Mouse (Mus musculus): ENCODE results near the gene Trp53inp2. TPM values are rescaled to one million over a fixed set of nuclear protein-coding genes. Genes with fewer than 3 reads are reported as not detected.
A peak's percentile ranks its signal among the peaks of the same experiment; 100 is the strongest.

Trp53inp2 gene
- polyA plus RNA-seq, 1 experiment from 2014 or later = 43.6 TPM

DNA sequence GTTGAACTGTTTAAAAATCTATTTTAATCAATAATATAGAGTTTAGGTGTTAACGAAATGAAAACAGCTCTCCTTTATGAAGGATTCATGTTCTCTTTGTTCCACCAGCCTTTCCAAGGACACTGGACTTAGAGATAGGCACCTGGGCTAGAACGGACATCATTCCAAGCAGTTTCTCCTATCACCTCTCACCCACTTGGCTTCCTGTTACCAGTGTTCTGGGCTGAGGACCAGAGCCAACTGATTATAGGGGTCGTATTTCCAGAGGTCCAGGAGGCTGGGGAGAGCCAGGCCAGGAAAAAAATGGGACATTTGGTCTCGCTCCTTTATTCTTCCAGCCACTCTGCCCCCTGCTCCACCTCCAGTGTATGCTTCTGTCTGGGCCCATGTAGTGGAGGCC lies 8.4 kb upstream of the Trp53inp2 start:
- no peak overlapping the region for H3K4me3 ChIP-seq
- no peaks in the 10 kb centered on the region for H3K27me3 ChIP-seq (ENCODE audit: low read depth, poor library complexity, severe bottlenecking)
- no peaks in the 10 kb centered on the region for H3K9me3 ChIP-seq (replicated peaks)
- 77% methylated on average over 4 of the region's 4 CpGs for WGBS
- DNase-seq (ENCODE audit: low spot score) = no peak
- no peaks in the 10 kb centered on the region for H3K4me1 ChIP-seq
- H3K36me3 ChIP-seq = no peaks in the 10 kb centered on the region
- no peak overlapping the region for H3K27ac ChIP-seq (replicated peaks)

DNA sequence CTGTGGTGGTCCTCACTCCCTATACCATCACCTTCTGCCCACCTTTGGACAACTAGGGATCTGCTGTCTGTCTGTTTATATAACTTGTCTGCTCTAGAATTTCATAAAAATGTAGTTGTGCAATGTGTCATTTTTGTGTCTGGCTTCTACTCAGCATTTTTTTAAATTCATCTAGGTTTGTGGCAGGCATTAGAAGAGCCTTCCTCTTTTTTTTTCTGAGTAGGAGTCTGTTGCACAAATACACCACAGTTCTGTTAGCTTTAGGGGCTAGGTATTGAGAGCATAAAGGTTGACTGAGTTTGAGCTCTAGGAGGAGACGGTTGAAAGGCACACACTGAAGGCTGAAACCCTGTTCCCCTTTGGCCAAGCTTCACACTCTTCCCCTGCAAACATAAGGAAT lies 7.6 kb upstream of the Trp53inp2 start:
- Histone ChIP-seq H3K27me3 (ENCODE audit: low read depth, poor library complexity, severe bottlenecking) (no peaks in the 10 kb centered on the region), H3K4me3 (no peak overlapping the region), H3K27ac (replicated peaks) (no peak overlapping the region), H3K36me3 (no peaks in the 10 kb centered on the region), H3K9me3 (replicated peaks) (no peaks in the 10 kb centered on the region), H3K4me1 (no peaks in the 10 kb centered on the region)
- 75% methylated on average over 1 of the region's 1 CpGs for WGBS
- DNase-seq (ENCODE audit: low spot score) = no peak

DNA sequence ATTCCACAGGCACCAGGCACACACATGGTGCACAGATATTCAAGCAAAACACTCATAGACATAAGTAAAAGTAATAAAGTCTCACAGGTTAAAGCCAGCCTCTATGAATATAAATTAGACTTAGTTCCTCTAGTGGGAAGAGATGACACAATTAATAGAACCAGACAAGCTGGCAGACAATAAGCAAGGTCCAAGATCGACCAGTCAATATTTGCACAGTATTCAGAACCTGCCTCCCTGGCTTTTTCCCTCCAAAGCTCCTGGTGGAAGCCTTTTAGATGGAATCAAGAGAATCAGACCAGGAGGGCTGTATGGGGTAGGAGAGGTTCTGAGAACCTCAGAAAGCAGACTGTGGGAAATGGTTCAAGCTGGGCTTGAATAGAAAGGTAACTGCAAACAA lies 7.0 kb upstream of the Trp53inp2 start:
- DNase-seq (ENCODE audit: low spot score) = no peak
- H3K4me1 ChIP-seq = no peaks in the 10 kb centered on the region
- no peaks in the 10 kb centered on the region for H3K9me3 ChIP-seq (replicated peaks)
- H3K36me3 ChIP-seq = no peaks in the 10 kb centered on the region
- H3K27ac ChIP-seq (replicated peaks) = no peak overlapping the region
- no peak overlapping the region for H3K4me3 ChIP-seq
- peaks cover under 1% of the 10 kb centered on the region for H3K27me3 ChIP-seq (ENCODE audit: low read depth, poor library complexity, severe bottlenecking)
- 80% methylated on average over 1 of the region's 1 CpGs for WGBS

DNA sequence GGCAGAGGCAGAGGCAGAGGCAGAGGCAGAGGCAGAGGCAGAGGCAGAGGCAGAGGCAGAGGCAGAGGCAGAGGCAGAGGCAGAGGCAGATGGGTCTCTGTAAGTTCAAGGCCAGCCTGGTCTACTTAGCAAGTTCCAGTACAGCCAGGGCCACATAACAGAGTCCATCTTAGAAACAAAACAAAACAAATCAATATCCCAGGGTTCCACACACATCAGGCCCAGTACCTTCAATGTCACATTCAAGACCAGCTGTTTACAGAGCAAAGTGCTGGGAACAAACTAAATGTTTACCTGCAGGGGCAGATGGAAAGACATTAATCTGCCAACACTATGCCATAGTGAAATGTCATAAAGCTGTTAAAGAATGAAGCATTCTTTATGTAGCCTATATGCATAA lies 6.3 kb upstream of the Trp53inp2 start:
- H3K27ac ChIP-seq (replicated peaks) = no peak overlapping the region
- H3K27me3 ChIP-seq (ENCODE audit: low read depth, poor library complexity, severe bottlenecking) = peaks cover 7% of the 10 kb centered on the region
- no peaks in the 10 kb centered on the region for H3K9me3 ChIP-seq (replicated peaks)
- no peaks in the 10 kb centered on the region for H3K36me3 ChIP-seq
- DNase-seq (ENCODE audit: low spot score) = no peak
- H3K4me1 ChIP-seq = no peaks in the 10 kb centered on the region
- H3K4me3 ChIP-seq = no peak overlapping the region

DNA sequence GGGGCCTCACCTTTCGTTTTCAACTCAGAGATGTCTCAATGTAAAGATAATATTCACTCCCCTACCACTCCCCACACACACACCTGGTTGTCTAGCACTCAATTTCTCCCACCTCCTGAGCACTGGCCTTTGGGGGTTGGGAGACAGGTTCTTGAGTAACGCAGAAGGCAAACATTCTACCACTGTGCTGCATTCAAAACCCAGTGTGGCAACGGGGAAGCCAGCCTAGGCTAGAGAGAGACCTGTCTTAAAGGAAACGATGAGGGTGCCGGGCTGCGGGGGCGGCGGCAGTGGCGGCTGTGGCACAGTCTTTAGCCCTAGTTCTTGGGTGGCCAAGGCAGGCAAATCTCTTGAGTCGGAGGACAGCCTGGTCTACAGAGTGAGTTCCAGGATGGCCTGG lies 4.7 kb upstream of the Trp53inp2 start:
- Histone ChIP-seq H3K4me3 (no peak overlapping the region), H3K27ac (replicated peaks) (no peak overlapping the region), H3K27me3 (ENCODE audit: low read depth, poor library complexity, severe bottlenecking) (peaks cover 23% of the 10 kb centered on the region), H3K4me1 (peaks cover 15% of the 10 kb centered on the region), H3K9me3 (replicated peaks) (no peaks in the 10 kb centered on the region), H3K36me3 (no peaks in the 10 kb centered on the region)
- WGBS = 82% methylated on average over 10 of the region's 10 CpGs
- no peak for DNase-seq (ENCODE audit: low spot score)

DNA sequence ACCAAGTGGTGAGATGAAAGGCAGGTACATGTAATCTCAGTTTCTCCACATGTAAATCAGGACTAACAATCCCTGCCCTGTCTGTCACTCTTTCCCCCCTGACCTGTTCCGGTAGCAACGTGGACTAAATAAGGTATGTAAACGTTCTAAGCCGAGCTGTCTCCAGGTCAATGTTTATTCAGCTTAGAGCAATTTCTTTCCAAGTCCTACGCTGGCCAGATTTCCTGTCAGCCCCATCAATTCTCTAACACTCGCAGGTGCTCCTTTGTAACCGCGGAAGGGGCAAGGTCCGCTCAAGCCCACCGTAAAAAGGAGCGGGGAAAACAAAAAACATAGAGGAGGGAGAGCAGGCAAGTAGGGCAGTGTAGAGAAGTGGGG lies 190 bp downstream of the Trp53inp2 start:
- 2% methylated on average over 11 of the region's 11 CpGs for WGBS
- peak overlapping the region; percentile 85 for H3K4me3 ChIP-seq
- peaks cover 45% of the 10 kb centered on the region for H3K4me1 ChIP-seq
- peaks cover 36% of the 10 kb centered on the region for H3K27me3 ChIP-seq (ENCODE audit: low read depth, poor library complexity, severe bottlenecking)
- DNase-seq (ENCODE audit: low spot score) = no peak
- H3K9me3 ChIP-seq (replicated peaks) = no peaks in the 10 kb centered on the region
- peaks cover 11% of the 10 kb centered on the region for H3K36me3 ChIP-seq
- peak overlapping the region; percentile 98 for H3K27ac ChIP-seq (replicated peaks)

DNA sequence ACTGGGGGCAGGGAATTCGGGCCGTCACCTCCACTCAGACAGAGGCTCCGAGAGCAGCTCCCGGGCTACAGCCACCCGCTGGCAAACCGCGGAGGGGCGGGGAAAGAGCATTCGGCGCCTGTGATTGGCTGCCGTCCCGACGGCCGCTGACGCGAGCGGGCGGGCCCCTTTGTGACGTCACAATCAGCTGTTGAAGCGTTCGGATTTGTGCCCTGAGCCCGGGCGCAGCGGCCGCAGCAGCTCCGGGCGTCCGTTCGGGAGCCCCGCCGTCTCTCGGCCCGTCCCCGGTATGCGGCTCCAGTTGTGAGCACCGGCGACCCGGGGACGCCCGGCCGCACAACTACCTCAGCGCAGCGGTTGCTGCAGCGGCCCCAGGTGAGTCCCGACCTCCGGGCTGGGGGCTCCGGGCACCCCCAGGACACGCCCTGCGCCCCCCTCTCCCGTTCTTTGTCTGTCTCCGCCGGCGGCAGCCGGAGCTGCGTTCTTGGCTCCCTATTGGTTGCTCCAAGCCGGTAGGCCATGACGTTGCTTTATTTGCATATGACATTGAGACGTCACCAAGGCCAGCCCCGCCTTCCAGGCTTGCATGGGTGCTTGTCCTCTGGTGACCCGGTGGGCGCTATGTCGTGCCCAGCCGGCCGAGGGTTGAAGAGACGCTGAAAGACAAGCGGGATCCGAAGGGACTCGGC lies 928 bp downstream of the Trp53inp2 start:
- Histone ChIP-seq H3K27me3 (ENCODE audit: low read depth, poor library complexity, severe bottlenecking) (peaks cover 43% of the 10 kb centered on the region), H3K4me3 (peak overlapping the region; percentile 85), H3K36me3 (peaks cover 18% of the 10 kb centered on the region), H3K27ac (replicated peaks) (peak overlapping the region; percentile 98), H3K4me1 (peaks cover 53% of the 10 kb centered on the region), H3K9me3 (replicated peaks) (no peaks in the 10 kb centered on the region)
- peak; percentile 96 for DNase-seq (ENCODE audit: low spot score)
- under 1% methylated on average over 68 of the region's 68 CpGs for WGBS

DNA sequence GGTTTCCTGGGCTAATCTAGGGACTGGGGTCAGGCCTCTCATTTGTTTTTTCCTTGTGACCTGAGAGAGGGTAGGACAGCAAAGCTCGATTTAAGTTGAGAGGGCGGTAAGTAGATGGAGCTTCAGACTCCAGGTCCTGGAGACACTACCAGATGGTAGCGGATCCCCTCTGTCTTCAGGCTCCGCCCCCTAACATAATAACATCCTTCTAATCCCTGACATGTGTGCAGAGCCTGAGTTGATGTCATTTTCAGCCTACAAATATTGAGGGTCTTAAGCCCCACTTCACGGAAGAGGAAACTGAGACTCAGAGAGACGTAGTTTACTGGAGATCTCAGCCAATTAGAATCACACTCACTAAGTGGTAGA lies 1.5 kb downstream of the Trp53inp2 start:
- peak overlapping the region; percentile 85 for H3K4me3 ChIP-seq
- H3K4me1 ChIP-seq = peaks cover 53% of the 10 kb centered on the region
- DNase-seq (ENCODE audit: low spot score) = no peak
- H3K27ac ChIP-seq (replicated peaks) = peak overlapping the region; percentile 98
- peaks cover 23% of the 10 kb centered on the region for H3K36me3 ChIP-seq
- peaks cover 48% of the 10 kb centered on the region for H3K27me3 ChIP-seq (ENCODE audit: low read depth, poor library complexity, severe bottlenecking)
- WGBS = 25% methylated on average over 6 of the region's 6 CpGs
- no peaks in the 10 kb centered on the region for H3K9me3 ChIP-seq (replicated peaks)

DNA sequence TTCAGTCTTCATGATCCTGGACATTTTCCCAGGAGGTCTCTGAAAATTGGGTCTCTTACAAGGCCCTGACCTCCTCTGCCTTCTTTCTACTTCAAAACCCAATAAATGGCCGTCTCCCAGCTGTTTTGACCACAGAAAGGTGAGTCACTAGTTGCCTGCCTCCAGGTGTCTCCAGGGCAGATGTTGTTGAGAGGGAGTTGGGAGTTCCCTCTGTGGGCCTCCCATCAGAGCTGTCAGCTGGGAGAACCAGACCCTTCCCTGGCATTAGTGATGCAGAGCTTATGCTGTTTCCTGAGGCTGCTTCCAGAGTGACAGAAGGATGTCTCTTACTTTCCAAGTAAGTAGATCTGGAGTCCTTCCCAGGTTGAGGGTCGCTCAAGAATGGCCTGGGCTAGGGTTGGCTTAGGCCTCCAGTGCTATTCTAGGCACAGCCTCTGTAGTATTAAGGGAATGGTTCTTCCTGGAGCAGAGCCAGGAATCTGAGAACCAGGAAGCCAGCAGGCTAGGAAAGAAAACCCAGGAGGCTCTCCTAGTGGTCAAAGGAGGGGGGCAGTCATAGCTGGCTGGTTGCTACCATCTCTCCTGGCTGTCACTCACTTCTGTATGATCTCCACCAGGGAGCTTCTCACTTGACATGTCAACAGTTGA lies 2.1 kb downstream of the Trp53inp2 start:
- no peak overlapping the region for H3K27ac ChIP-seq (replicated peaks)
- H3K36me3 ChIP-seq = peaks cover 29% of the 10 kb centered on the region
- WGBS = 85% methylated on average over 2 of the region's 2 CpGs

DNA sequence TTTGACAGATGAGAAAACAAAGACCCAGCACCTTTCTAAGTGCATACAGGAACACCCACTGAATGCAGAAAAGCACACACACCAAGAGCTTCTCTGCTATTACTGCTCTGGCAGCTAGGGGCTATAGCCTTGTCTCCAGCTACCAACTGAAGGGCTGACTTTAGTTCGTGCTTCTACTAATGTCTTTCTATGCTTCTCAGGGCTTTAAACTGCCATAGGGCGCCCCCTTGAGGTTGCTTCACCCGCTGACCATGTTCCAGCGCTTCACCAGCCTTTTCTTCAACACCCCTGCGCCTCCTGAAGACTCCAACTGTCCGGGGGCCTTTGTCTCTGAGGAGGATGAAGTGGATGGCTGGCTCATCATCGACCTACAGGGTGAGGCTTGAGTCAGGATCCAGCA lies 4.2 kb downstream of the Trp53inp2 start:
- 25% methylated on average over 7 of the region's 7 CpGs for WGBS
- peaks cover 49% of the 10 kb centered on the region for H3K4me1 ChIP-seq
- peak; percentile 75 for DNase-seq (ENCODE audit: low spot score)
- H3K27ac ChIP-seq (replicated peaks) = no peak overlapping the region
- peaks cover 36% of the 10 kb centered on the region for H3K27me3 ChIP-seq (ENCODE audit: low read depth, poor library complexity, severe bottlenecking)
- H3K4me3 ChIP-seq = peak overlapping the region; percentile 7; the same call in 1 of the 2 replicates
- H3K9me3 ChIP-seq (replicated peaks) = no peaks in the 10 kb centered on the region
- H3K36me3 ChIP-seq = peaks cover 50% of the 10 kb centered on the region

More for the DNA sequence above, 2.1 kb downstream of the Trp53inp2 start:
- Histone ChIP-seq H3K4me3 (peak overlapping the region; percentile 85), H3K27me3 (ENCODE audit: low read depth, poor library complexity, severe bottlenecking) (peaks cover 48% of the 10 kb centered on the region), H3K4me1 (peaks cover 53% of the 10 kb centered on the region), H3K9me3 (replicated peaks) (no peaks in the 10 kb centered on the region)
- DNase-seq (ENCODE audit: low spot score) = no peak

DNA sequence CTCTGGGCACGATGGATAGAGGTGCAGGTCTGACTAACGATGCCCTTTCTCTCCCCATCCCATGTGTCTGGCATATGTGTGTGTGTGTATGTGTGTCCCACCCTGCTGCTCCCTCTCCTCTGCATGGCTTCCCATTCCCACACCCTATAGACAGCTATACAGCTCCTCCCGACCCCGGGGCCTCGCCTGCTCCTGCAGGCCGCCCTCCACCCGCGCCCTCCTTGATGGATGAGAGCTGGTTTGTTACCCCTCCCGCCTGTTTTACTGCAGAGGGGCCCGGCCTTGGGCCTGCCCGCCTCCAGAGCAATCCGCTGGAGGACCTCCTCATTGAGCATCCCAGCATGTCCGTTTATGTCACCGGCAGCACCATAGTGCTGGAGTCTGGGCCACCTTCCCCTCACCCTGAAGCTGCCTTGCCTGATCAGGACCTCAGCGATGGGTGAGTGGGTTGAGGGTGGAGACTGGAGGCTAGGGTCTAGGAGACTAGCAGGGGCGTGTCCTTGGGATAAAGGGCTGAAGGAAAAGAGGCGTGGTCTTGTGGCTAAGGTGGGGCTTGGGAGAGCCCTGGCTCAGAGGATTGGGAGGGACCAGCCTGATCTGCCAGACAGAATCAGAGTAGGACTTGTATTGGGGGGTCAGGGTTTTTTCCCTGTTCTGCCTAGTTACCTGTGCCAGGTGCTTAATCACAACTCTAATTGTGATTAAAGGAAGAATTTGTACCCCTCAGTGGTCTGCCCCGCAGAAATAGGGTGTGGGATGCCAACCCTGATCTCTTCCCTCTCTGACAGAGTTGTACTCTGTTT lies 5.1 kb downstream of the Trp53inp2 start:
- Histone ChIP-seq H3K27ac (replicated peaks) (no peak overlapping the region), H3K4me3 (peak overlapping the region; percentile 30), H3K36me3 (peaks cover 58% of the 10 kb centered on the region), H3K4me1 (peaks cover 40% of the 10 kb centered on the region), H3K27me3 (ENCODE audit: low read depth, poor library complexity, severe bottlenecking) (peaks cover 28% of the 10 kb centered on the region), H3K9me3 (replicated peaks) (no peaks in the 10 kb centered on the region)
- 53% methylated on average over 18 of the region's 18 CpGs for WGBS
- DNase-seq (ENCODE audit: low spot score) = peak; percentile 16

DNA sequence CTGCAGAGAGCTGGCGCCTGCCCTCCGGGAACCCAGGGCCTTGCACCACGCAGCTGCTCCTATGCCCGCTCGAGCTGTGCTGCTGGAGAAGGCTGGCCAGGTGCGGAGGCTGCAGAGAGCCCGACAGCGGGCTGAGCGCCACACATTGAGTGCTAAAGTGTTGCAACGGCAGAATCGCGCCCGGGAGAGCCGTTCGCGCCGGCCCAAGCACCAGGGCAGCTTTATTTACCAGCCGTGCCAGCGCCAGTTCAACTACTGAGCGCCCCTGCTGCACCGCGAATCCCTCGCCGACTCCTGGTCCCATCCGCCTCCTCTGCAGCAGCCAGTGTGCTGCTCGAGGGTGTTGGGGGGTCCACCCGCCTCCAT lies 5.7 kb downstream of the Trp53inp2 start:
- peak overlapping the region; percentile 30; the same call in 1 of the 2 replicates for H3K4me3 ChIP-seq
- WGBS = 14% methylated on average over 27 of the region's 27 CpGs
- H3K27me3 ChIP-seq (ENCODE audit: low read depth, poor library complexity, severe bottlenecking) = peaks cover 26% of the 10 kb centered on the region
- H3K27ac ChIP-seq (replicated peaks) = no peak overlapping the region
- DNase-seq (ENCODE audit: low spot score) = peak; percentile 20
- peaks cover 64% of the 10 kb centered on the region for H3K36me3 ChIP-seq
- H3K4me1 ChIP-seq = peaks cover 36% of the 10 kb centered on the region
- no peaks in the 10 kb centered on the region for H3K9me3 ChIP-seq (replicated peaks)

DNA sequence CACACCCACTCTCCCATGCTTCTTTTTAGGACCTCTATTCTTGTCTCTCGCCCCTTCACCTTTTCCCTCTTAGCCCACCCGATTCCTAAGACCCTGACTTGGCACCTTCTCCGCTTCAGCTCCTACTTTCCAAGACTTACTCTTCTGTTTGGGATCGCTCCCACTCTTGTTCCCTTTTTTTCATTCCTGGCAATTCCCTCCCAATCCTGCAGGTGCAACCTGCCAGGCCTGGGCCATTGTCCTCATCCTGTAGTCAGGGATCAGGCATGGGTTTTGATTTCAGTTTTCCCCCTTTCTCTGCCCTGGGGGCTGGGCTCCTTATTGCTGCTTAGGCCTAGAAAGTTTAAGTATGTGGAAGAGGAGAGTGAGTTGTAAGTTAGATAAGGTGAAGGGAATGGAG lies 6.2 kb downstream of the Trp53inp2 start:
- WGBS = 54% methylated on average over 4 of the region's 4 CpGs
- Histone ChIP-seq H3K36me3 (peaks cover 66% of the 10 kb centered on the region), H3K4me3 (no peak overlapping the region)

More for the DNA sequence above, 6.2 kb downstream of the Trp53inp2 start:
- no peak for DNase-seq (ENCODE audit: low spot score)
- H3K9me3 ChIP-seq (replicated peaks) = no peaks in the 10 kb centered on the region
- no peak overlapping the region for H3K27ac ChIP-seq (replicated peaks)
- H3K27me3 ChIP-seq (ENCODE audit: low read depth, poor library complexity, severe bottlenecking) = peaks cover 26% of the 10 kb centered on the region
- H3K4me1 ChIP-seq = peaks cover 33% of the 10 kb centered on the region

Data from midbrain, embryonic 10.5 days (tissue).